Mouse (Mus musculus): ENCODE data around the gene Krtap5-3. TPM values are rescaled to one million over a fixed set of nuclear protein-coding genes. Genes with fewer than 3 reads are reported as not detected.
"Not testable (repeated sequence)": the region's sequence is repeated elsewhere in the genome, so short reads cannot be mapped to it uniquely, and the experiment has no call there.

Gene Krtap5-3
- total and polyA plus RNA-seq, 3 experiments: not detected

DNA sequence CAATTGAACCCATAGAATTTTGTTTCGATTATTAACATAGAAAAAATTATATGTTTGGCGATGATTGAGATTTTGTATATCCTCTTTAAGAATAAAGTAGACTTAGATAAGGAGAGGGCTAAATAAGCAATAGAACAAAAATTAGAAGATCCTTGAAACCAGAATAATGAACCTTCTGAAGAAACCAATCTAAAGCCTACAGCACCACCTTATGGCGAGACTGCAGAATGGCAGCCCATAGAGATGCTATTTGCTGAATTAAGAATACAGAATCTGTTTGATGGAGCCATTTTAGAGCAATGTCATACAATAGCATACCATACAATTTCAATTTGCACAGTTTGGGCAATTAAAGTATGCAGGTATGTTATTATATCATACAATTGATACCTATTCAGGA is 31.3 kb upstream of the Krtap5-3 start:
- TF ChIP-seq CTCF (IDR thresholded peaks at IDR 0.05): peak; percentile 71
- no peak for TF ChIP-seq EP300 (IDR thresholded peaks at IDR 0.05; ENCODE audit: insufficient read depth, low read depth, low read length)
- no peak for TF ChIP-seq POLR2A (IDR thresholded peaks at IDR 0.05; ENCODE audit: insufficient read depth, low read depth, low read length)
- Histone ChIP-seq H3K4me1 (ENCODE audit: control insufficient read depth, insufficient read depth, low read length) (no peaks in the 10 kb centered on the region), H3K36me3 (ENCODE audit: control insufficient read depth, insufficient read depth, low read length) (no peaks in the 10 kb centered on the region), H3K27me3 (ENCODE audit: control insufficient read depth, insufficient read depth, low read length) (no peaks in the 10 kb centered on the region), H3K9ac (ENCODE audit: low read depth, low read length) (no peak overlapping the region), H3K79me2 (replicated peaks; ENCODE audit: control insufficient read depth, insufficient read depth, low read length) (no peaks in the 10 kb centered on the region), H3K4me3 (no peak overlapping the region), H3K27ac (no peak overlapping the region)
- 43% methylated on average over 3 of the region's 3 CpGs for WGBS
- intact Hi-C loops (cut with DNase I): no loop called here
- no peak for DNase-seq

DNA sequence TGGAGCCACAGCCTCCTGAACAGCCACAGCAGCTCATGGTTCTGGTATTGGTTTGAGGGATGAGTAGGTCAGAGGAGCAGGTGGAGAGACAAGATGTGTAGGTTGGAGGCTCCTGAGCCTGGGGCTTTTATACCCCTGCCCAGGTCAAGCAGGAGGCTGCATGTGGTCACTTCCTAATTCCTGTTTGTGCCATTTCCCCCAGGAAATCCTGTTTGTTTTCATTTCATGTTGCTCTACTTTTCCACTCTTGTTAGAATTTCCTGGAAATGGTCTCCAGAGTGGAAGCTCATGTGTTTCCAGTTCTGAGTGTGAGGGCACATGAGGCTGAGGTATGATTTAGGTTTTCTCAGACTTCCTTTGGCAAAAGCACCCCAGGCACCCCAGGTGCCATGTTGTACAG is 25.3 kb upstream of the Krtap5-3 start, which contains the start of gene Krtap5-2:
Gene Krtap5-2 (minus strand): TSS at position 101 of the 400 bp plus-strand sequence.
- intact Hi-C loops (cut with DNase I): not testable (repeated sequence)

DNA sequence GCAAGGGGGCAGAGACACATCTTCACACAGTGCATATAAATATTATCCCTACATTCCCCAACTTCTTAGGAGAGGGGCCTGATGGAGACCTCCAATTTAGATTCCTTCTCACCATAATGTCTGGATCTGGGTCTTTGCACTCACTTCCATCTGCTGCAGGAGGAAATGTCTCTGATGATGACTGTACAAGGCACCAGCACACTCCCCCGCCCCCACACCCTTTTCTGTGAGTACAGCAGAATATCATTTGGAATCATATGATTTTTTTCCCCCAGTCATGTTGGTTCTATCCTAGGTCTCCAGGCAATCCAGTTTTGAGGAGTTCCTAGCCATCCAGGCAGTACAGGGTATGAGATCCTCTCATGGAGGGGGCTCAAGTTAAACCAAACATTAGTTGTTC is 22.5 kb upstream of the Krtap5-3 start:
- no peak for DNase-seq
- TF ChIP-seq CTCF (IDR thresholded peaks at IDR 0.05) (no peak), EP300 (IDR thresholded peaks at IDR 0.05; ENCODE audit: insufficient read depth, low read depth, low read length) (no peak), POLR2A (IDR thresholded peaks at IDR 0.05; ENCODE audit: insufficient read depth, low read depth, low read length) (no peak)
- 67% methylated on average over 1 of the region's 1 CpGs for WGBS
- no peaks in the 10 kb centered on the region for H3K4me1 ChIP-seq (ENCODE audit: control insufficient read depth, insufficient read depth, low read length)
- no peaks in the 10 kb centered on the region for H3K79me2 ChIP-seq (replicated peaks; ENCODE audit: control insufficient read depth, insufficient read depth, low read length)
- no peaks in the 10 kb centered on the region for H3K36me3 ChIP-seq (ENCODE audit: control insufficient read depth, insufficient read depth, low read length)
- no peak overlapping the region for H3K27ac ChIP-seq
- H3K9ac ChIP-seq (ENCODE audit: low read depth, low read length): no peak overlapping the region
- no peaks in the 10 kb centered on the region for H3K27me3 ChIP-seq (ENCODE audit: control insufficient read depth, insufficient read depth, low read length)
- intact Hi-C loops (cut with DNase I): no loop called here
- no peak overlapping the region for H3K4me3 ChIP-seq

More for the DNA sequence above, 25.3 kb upstream of the Krtap5-3 start, which contains the start of gene Krtap5-2:
- H3K9ac ChIP-seq (ENCODE audit: low read depth, low read length); DNase-seq; H3K27ac ChIP-seq; H3K79me2 ChIP-seq (replicated peaks; ENCODE audit: control insufficient read depth, insufficient read depth, low read length); H3K4me3 ChIP-seq; H3K36me3 ChIP-seq (ENCODE audit: control insufficient read depth, insufficient read depth, low read length); H3K27me3 ChIP-seq (ENCODE audit: control insufficient read depth, insufficient read depth, low read length); H3K4me1 ChIP-seq (ENCODE audit: control insufficient read depth, insufficient read depth, low read length): not testable (repeated sequence)

DNA sequence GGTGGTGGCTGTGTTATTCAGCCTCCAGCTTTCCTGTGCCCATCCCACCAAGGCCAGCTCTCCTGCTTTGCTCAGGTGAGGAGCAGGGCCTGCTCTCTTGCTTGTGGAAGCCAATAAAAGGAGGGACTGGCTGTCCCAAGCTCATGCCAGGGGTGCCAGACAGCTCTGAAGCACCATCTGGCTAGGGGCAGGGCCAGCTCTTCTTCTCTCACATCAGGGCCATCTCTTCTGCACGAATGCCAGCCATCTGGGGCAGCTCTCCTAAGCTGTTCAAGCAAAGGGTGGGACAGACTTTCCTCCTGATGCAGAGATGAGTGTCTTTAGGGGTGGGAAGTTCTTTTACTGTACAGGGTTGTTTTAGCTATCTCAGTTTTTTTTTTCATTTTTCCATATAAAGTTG is 20.1 kb upstream of the Krtap5-3 start:
- DNase-seq: no peak

DNA sequence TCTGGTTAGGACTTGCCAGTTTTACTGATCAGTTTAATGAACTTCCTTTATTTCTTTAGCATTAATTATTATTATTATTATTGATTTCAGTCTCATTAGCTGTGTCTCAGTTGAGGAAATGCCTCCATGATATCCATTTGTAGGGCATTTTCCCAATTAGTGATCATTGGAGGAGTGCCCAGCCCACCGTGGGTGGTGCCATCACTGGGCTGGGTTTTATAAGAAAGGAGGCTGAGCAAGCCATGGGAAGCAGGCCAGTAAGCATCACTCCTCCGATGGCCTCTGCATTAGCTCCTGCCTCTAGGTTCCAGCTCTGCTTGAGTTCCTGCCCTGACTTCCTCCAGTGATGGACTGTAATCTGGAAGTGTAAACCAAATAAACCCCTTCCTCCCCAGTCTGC is 13.0 kb upstream of the Krtap5-3 start:
- H3K27me3 ChIP-seq (ENCODE audit: control insufficient read depth, insufficient read depth, low read length): no peaks in the 10 kb centered on the region
- WGBS: 62% methylated on average over 2 of the region's 2 CpGs

More for the DNA sequence above, 20.1 kb upstream of the Krtap5-3 start:
- Histone ChIP-seq H3K79me2 (replicated peaks; ENCODE audit: control insufficient read depth, insufficient read depth, low read length) (no peaks in the 10 kb centered on the region), H3K4me3 (no peak overlapping the region), H3K27ac (no peak overlapping the region), H3K4me1 (ENCODE audit: control insufficient read depth, insufficient read depth, low read length) (no peaks in the 10 kb centered on the region), H3K36me3 (ENCODE audit: control insufficient read depth, insufficient read depth, low read length) (no peaks in the 10 kb centered on the region), H3K9ac (ENCODE audit: low read depth, low read length) (no peak overlapping the region), H3K27me3 (ENCODE audit: control insufficient read depth, insufficient read depth, low read length) (no peaks in the 10 kb centered on the region)
- intact Hi-C loops (cut with DNase I): no loop called here
- no peak for TF ChIP-seq POLR2A (IDR thresholded peaks at IDR 0.05; ENCODE audit: insufficient read depth, low read depth, low read length)
- 21% methylated on average over 1 of the region's 1 CpGs for WGBS

DNA sequence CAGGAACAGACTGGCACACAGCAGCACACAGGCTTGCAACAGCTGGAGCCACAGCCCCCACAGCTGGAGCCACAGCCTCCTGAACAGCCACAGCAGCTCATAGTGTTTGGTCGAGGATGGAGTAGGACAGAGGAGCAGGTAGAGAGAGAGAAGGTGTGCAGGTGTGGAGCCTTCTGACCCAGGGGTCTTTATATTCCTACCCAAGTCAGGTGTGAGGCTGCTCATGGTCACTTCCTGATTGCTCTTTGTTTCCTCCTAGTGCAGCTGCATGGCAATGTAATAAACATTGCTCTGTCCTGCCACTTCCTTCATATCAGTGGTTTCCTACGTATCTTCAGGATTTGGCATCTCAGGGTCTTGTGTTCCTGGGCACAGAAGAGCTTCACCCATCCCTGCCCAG is 10.9 kb upstream of the Krtap5-3 start, which contains the start of gene Gm10153:
Gene Gm10153 (minus strand): TSS at position 101 of the 400 bp plus-strand sequence.
- H3K27me3 ChIP-seq (ENCODE audit: control insufficient read depth, insufficient read depth, low read length): no peaks in the 10 kb centered on the region
- no peaks in the 10 kb centered on the region for H3K79me2 ChIP-seq (replicated peaks; ENCODE audit: control insufficient read depth, insufficient read depth, low read length)
- H3K27ac ChIP-seq: no peak within 1 kb of the TSS
- no peaks in the 10 kb centered on the region for H3K36me3 ChIP-seq (ENCODE audit: control insufficient read depth, insufficient read depth, low read length)
- DNase-seq: no peak
- 26% methylated on average over 2 of the region's 2 CpGs for WGBS
- no peak within 1 kb of the TSS for H3K9ac ChIP-seq (ENCODE audit: low read depth, low read length)
- no peaks in the 10 kb centered on the region for H3K4me1 ChIP-seq (ENCODE audit: control insufficient read depth, insufficient read depth, low read length)
- H3K4me3 ChIP-seq: no peak within 1 kb of the TSS
- intact Hi-C loops (cut with DNase I): no loop called here
- TF ChIP-seq CTCF (IDR thresholded peaks at IDR 0.05): no peak
- no peak for TF ChIP-seq POLR2A (IDR thresholded peaks at IDR 0.05; ENCODE audit: insufficient read depth, low read depth, low read length)
- TF ChIP-seq EP300 (IDR thresholded peaks at IDR 0.05; ENCODE audit: insufficient read depth, low read depth, low read length): no peak

More for the DNA sequence above, 13.0 kb upstream of the Krtap5-3 start:
- H3K4me3 ChIP-seq: no peak overlapping the region
- H3K36me3 ChIP-seq (ENCODE audit: control insufficient read depth, insufficient read depth, low read length): no peaks in the 10 kb centered on the region
- intact Hi-C loops (cut with DNase I): no loop called here
- TF ChIP-seq EP300 (IDR thresholded peaks at IDR 0.05; ENCODE audit: insufficient read depth, low read depth, low read length) (no peak), CTCF (IDR thresholded peaks at IDR 0.05) (no peak), POLR2A (IDR thresholded peaks at IDR 0.05; ENCODE audit: insufficient read depth, low read depth, low read length) (no peak)
- DNase-seq: no peak
- no peak overlapping the region for H3K27ac ChIP-seq
- H3K9ac ChIP-seq (ENCODE audit: low read depth, low read length): no peak overlapping the region
- no peaks in the 10 kb centered on the region for H3K79me2 ChIP-seq (replicated peaks; ENCODE audit: control insufficient read depth, insufficient read depth, low read length)
- H3K4me1 ChIP-seq (ENCODE audit: control insufficient read depth, insufficient read depth, low read length): no peaks in the 10 kb centered on the region

Measured in heart, adult 2 months (tissue).